Mouse (Mus musculus): ENCODE results near the gene A730046J19Rik.

Gene A730046J19Rik

GRCm38 (mm10) chrX:144153523-144153922 lies at the start of gene A730046J19Rik:
Gene A730046J19Rik, plus strand, starts transcription at chrX:144153695.
- no peak for DNase-seq

- no peak for DNase-seq
Observed at GRCm38 (mm10) chrX:144104619-144105416, 48.7 kb upstream of the A730046J19Rik start.

GRCm38 (mm10) chrX:144136281-144136680 lies 17.2 kb upstream of the A730046J19Rik start:
- DNase-seq = no peak

GRCm38 (mm10) chrX:144149987-144150386 lies 3.5 kb upstream of the A730046J19Rik start:
- DNase-seq = no peak

- DNase-seq = no peak
Observed at GRCm38 (mm10) chrX:144154111-144154510, 616 bp downstream of the A730046J19Rik start.

GRCm38 (mm10) chrX:144162936-144163335 lies 9.4 kb downstream of the A730046J19Rik start:
- DNase-seq = no peak
